Mouse (Mus musculus) erythroblast, embryonic 14.5 days (primary cell): ENCODE results near the gene Car9.

ENCODE experiments used
- GATA1 ChIP-seq: IDR thresholded peaks from 2 replicates; pipeline ENCODE4 v1.6.1; 2012; ENCODE audit warnings: low read length, inconsistent platforms, mixed read lengths
- TAL1 ChIP-seq: IDR thresholded peaks from 3 replicates; pipeline ENCODE4 v1.6.1; 2012; ENCODE audit warnings: low read length, inconsistent platforms, mixed read lengths

DNA sequence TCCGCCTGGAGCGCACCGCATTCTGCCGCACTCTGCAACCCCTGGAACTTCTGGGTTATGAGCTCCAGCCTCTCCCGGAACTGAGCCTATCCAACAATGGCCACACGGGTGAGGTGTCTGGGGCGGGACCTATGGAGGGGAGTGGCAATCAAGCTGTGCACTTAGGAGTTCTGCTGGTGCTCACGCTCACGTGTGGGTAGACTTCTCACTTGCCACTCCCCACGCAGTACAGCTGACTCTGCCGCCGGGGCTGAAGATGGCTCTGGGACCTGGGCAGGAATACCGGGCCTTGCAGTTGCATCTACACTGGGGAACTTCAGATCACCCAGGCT, 1.9 kb downstream of the Car9 start:
- TF ChIP-seq GATA1 (no peak), TAL1 (no peak)
